18 mouse cellular contexts compared by ENCODE assay signal in the genomic region with DNA sequence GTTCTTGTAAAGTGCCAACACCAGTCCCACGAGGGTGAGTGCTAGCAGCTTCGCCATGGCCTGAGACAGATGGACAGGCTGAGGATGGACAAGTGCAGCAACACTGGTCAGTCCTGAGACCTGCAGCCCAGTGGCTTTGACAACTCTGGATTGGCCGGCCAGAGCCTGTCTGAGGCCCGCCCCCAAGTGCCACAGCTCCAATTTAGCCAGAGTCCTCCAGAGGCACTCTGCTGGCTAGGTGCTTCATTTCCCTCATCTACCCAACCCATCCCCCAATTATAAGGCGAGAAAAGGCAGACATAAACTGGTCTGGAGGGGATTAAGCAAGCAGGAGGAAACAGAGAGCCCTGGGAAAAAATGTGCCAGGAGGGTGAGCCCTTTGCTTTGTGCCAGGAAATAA. TPM values are rescaled to one million over a fixed set of nuclear protein-coding genes. Genes with fewer than 3 reads are reported as not detected.
DNase-seq lines count a peak whose midpoint lies in the region; ATAC-seq and TF ChIP-seq lines count a peak whose summit lies in the region.
"Had no signal": no experiment of that assay in that cellular context is flagged by ENCODE, and none has a peak within 500 bp of the region (broad histone marks: within the 10 kb centered on the region; RNA-seq: fewer than 3 reads in every experiment).

A gene (minus strand): TSS at position 254 of the 400 bp plus-strand sequence.

- DNase-seq in forebrain, embryonic 10.5 days (ENCODE audit: extremely low spot score, low spot score), result no peak
- DNase-seq in midbrain, embryonic 11.5 days (ENCODE audit: low spot score, missing footprints), result no peak
- no peak for DNase-seq in midbrain, embryonic 14.5 days
- DNase-seq in limb, embryonic 10.5 days (ENCODE audit: low spot score), result no peak
- DNase-seq in lung, postnatal 0 days (ENCODE audit: low spot score), result peak; percentile 45
- no peak for DNase-seq in cerebellum, postnatal 25 days
- DNase-seq: cerebellum, postnatal 10 days; gastrocnemius, postnatal 10 days; heart, postnatal 14 days; kidney, adult 2 months; right cerebral cortex, postnatal 25 days; thymus, postnatal 36 days had no signal

- peaks cover 7% of the 10 kb centered on the region for H3K9me3 ChIP-seq in forebrain, embryonic 10.5 days
- H3K9me3 ChIP-seq in forebrain, embryonic 15.5 days, result no peaks in the 10 kb centered on the region
- H3K9me3 ChIP-seq in midbrain, embryonic 11.5 days (ENCODE audit: control insufficient read depth, low read length), result no peaks in the 10 kb centered on the region
- no peaks in the 10 kb centered on the region for H3K9me3 ChIP-seq in midbrain, embryonic 14.5 days (ENCODE audit: control insufficient read depth, low read length)
- H3K9me3 ChIP-seq in limb, embryonic 10.5 days (replicated peaks), result 0 out of 2 replicates have a peak, but pooled peaks cover 2% of the 10 kb centered on the region
- H3K9me3 ChIP-seq in lung, postnatal 0 days (ENCODE audit: low read length), result no peaks in the 10 kb centered on the region
- H3K9me3 ChIP-seq in intestine, embryonic 16.5 days (ENCODE audit: control insufficient read depth, low read length), result no peaks in the 10 kb centered on the region
- H3K9me3 ChIP-seq: heart, embryonic 10.5 days had no signal

- WGBS in forebrain, embryonic 10.5 days, result 39% methylated on average over 5 of the region's 5 CpGs
- 41% methylated on average over 5 of the region's 5 CpGs for whole genome bisulfite sequencing in forebrain, embryonic 15.5 days
- WGBS in midbrain, embryonic 11.5 days, result 33% methylated on average over 5 of the region's 5 CpGs
- 40% methylated on average over 5 of the region's 5 CpGs for WGBS in midbrain, embryonic 14.5 days
- 36% methylated on average over 5 of the region's 5 CpGs for WGBS in limb, embryonic 10.5 days
- 35% methylated on average over 5 of the region's 5 CpGs for WGBS in lung, postnatal 0 days
- 45% methylated on average over 5 of the region's 5 CpGs for WGBS in intestine, embryonic 16.5 days

- H3K9ac ChIP-seq in forebrain, embryonic 15.5 days (replicated peaks), result no peak within 1 kb of the TSS
- H3K9ac ChIP-seq in midbrain, embryonic 11.5 days (ENCODE audit: low read length), result no peak within 1 kb of the TSS
- H3K9ac ChIP-seq in midbrain, embryonic 14.5 days (replicated peaks; ENCODE audit: low read length), result no peak within 1 kb of the TSS
- H3K9ac ChIP-seq in lung, postnatal 0 days (replicated peaks; ENCODE audit: low read depth), result no peak within 1 kb of the TSS
- no peak within 1 kb of the TSS for H3K9ac ChIP-seq in intestine, embryonic 16.5 days (ENCODE audit: low read depth, low read length)

- no peak for TF ChIP-seq EP300 in lung, postnatal 0 days (IDR thresholded peaks at IDR 0.05)

- TF ChIP-seq CTCF in lung, postnatal 0 days (IDR thresholded peaks at IDR 0.05), result no peak

- H3K4me2 ChIP-seq in forebrain, embryonic 15.5 days (replicated peaks), result no peak within 1 kb of the TSS
- no peak within 1 kb of the TSS for H3K4me2 ChIP-seq in midbrain, embryonic 11.5 days
- no peak within 1 kb of the TSS for H3K4me2 ChIP-seq in midbrain, embryonic 14.5 days (ENCODE audit: low read length)
- 0 out of 2 replicates have a peak within 1 kb of the TSS, but pooled peaks have one; percentile 5 for H3K4me2 ChIP-seq in lung, postnatal 0 days (replicated peaks; ENCODE audit: low read depth, low read length)
- H3K4me2 ChIP-seq in intestine, embryonic 16.5 days (ENCODE audit: low read depth, low read length), result no peak within 1 kb of the TSS

- no peak for ATAC-seq in forebrain, embryonic 15.5 days (replicated peaks)
- 0 out of 2 replicates have a peak, but pooled peaks have one; percentile 27 for ATAC-seq in midbrain, embryonic 11.5 days (ENCODE audit: low FRiP score)
- ATAC-seq in midbrain, embryonic 14.5 days (ENCODE audit: low FRiP score, low TSS enrichment), result no peak; the same call in 1 of the 2 replicates
- peak; percentile 37; the same call in 1 of the 2 replicates for ATAC-seq in lung, postnatal 0 days
- no peak for ATAC-seq in intestine, embryonic 16.5 days
- ATAC-seq: hindbrain, embryonic 16.5 days had no signal

- H3K27me3 ChIP-seq in forebrain, embryonic 10.5 days (ENCODE audit: poor library complexity, severe bottlenecking), result no peaks in the 10 kb centered on the region
- H3K27me3 ChIP-seq in forebrain, embryonic 15.5 days, result no peaks in the 10 kb centered on the region
- no peaks in the 10 kb centered on the region for H3K27me3 ChIP-seq in midbrain, embryonic 11.5 days (ENCODE audit: control insufficient read depth, insufficient read depth, low read length)
- H3K27me3 ChIP-seq in midbrain, embryonic 14.5 days (ENCODE audit: control insufficient read depth, insufficient read depth, low read length), result no peaks in the 10 kb centered on the region
- peaks cover 3% of the 10 kb centered on the region; the same call in 1 of the 2 replicates for H3K27me3 ChIP-seq in limb, embryonic 10.5 days (ENCODE audit: low read depth, poor library complexity, severe bottlenecking)
- H3K27me3 ChIP-seq in lung, postnatal 0 days (replicated peaks; ENCODE audit: insufficient read depth, low read length), result no peaks in the 10 kb centered on the region
- no peaks in the 10 kb centered on the region for H3K27me3 ChIP-seq in intestine, embryonic 16.5 days (replicated peaks; ENCODE audit: control insufficient read depth, insufficient read depth, low read length)

- H3K4me3 ChIP-seq in forebrain, embryonic 10.5 days, result no peak within 1 kb of the TSS
- H3K4me3 ChIP-seq in forebrain, embryonic 15.5 days, result no peak within 1 kb of the TSS
- H3K4me3 ChIP-seq in midbrain, embryonic 11.5 days (ENCODE audit: low read depth, low read length), result no peak within 1 kb of the TSS
- no peak within 1 kb of the TSS for H3K4me3 ChIP-seq in midbrain, embryonic 14.5 days (replicated peaks; ENCODE audit: low read depth, low read length)
- no peak within 1 kb of the TSS for H3K4me3 ChIP-seq in limb, embryonic 10.5 days
- no peak within 1 kb of the TSS for H3K4me3 ChIP-seq in lung, postnatal 0 days (ENCODE audit: low read depth, low read length)
- H3K4me3 ChIP-seq in intestine, embryonic 16.5 days (ENCODE audit: low read length), result no peak within 1 kb of the TSS
- H3K4me3 ChIP-seq: heart, embryonic 10.5 days had no signal

- peak within 1 kb of the TSS; percentile 48 for H3K27ac ChIP-seq in forebrain, embryonic 10.5 days
- H3K27ac ChIP-seq in forebrain, embryonic 15.5 days (replicated peaks), result no peak within 1 kb of the TSS
- no peak within 1 kb of the TSS for H3K27ac ChIP-seq in midbrain, embryonic 11.5 days (ENCODE audit: low read depth, low read length)
- no peak within 1 kb of the TSS for H3K27ac ChIP-seq in midbrain, embryonic 14.5 days (replicated peaks; ENCODE audit: low read depth, low read length)
- peak within 1 kb of the TSS; percentile 61; the same call in 1 of the 2 replicates for H3K27ac ChIP-seq in limb, embryonic 10.5 days
- H3K27ac ChIP-seq in lung, postnatal 0 days (ENCODE audit: low read length), result no peak within 1 kb of the TSS
- H3K27ac ChIP-seq in intestine, embryonic 16.5 days (ENCODE audit: low read length), result no peak within 1 kb of the TSS
- H3K27ac ChIP-seq: heart, embryonic 10.5 days had no signal

- H3K36me3 ChIP-seq in forebrain, embryonic 10.5 days (replicated peaks), result no peaks in the 10 kb centered on the region
- no peaks in the 10 kb centered on the region for H3K36me3 ChIP-seq in forebrain, embryonic 15.5 days
- H3K36me3 ChIP-seq in midbrain, embryonic 11.5 days (ENCODE audit: control insufficient read depth, insufficient read depth, low read length), result no peaks in the 10 kb centered on the region
- no peaks in the 10 kb centered on the region for H3K36me3 ChIP-seq in midbrain, embryonic 14.5 days (ENCODE audit: control insufficient read depth, insufficient read depth, low read length)
- no peaks in the 10 kb centered on the region for H3K36me3 ChIP-seq in limb, embryonic 10.5 days
- H3K36me3 ChIP-seq in lung, postnatal 0 days (ENCODE audit: insufficient read depth, low read length), result no peaks in the 10 kb centered on the region
- no peaks in the 10 kb centered on the region for H3K36me3 ChIP-seq in intestine, embryonic 16.5 days (ENCODE audit: control insufficient read depth, insufficient read depth, low read length)
- H3K36me3 ChIP-seq: heart, embryonic 10.5 days had no signal

- peaks cover 11% of the 10 kb centered on the region for H3K4me1 ChIP-seq in forebrain, embryonic 10.5 days
- H3K4me1 ChIP-seq in forebrain, embryonic 15.5 days, result no peaks in the 10 kb centered on the region
- H3K4me1 ChIP-seq in midbrain, embryonic 11.5 days (ENCODE audit: control insufficient read depth, insufficient read depth, low read length), result no peaks in the 10 kb centered on the region; the same call in 1 of the 2 replicates
- no peaks in the 10 kb centered on the region for H3K4me1 ChIP-seq in midbrain, embryonic 14.5 days (ENCODE audit: control insufficient read depth, insufficient read depth, low read length)
- H3K4me1 ChIP-seq in limb, embryonic 10.5 days, result peaks cover 10% of the 10 kb centered on the region
- H3K4me1 ChIP-seq in lung, postnatal 0 days (ENCODE audit: insufficient read depth, low read depth, low read length), result peaks cover 6% of the 10 kb centered on the region; the same call in 1 of the 2 replicates
- no peaks in the 10 kb centered on the region for H3K4me1 ChIP-seq in intestine, embryonic 16.5 days (ENCODE audit: control insufficient read depth, insufficient read depth, low read length)

RNA-seq across cellular contexts. Expression of the gene that starts here (rescaled TPM):
- 0.21 and 0.34 TPM in 2 replicates for polyA plus RNA-seq in forebrain, embryonic 10.5 days (2016; fragmentation: Nextera tagmentation; extraction: Ambion mirVana)
- 0.55 and 1.1 TPM in 2 replicates for polyA plus RNA-seq in forebrain, embryonic 15.5 days (2015; fragmentation: Nextera tagmentation; extraction: Ambion mirVana)
- 0.08 and 0.18 TPM in 2 replicates for polyA plus RNA-seq in midbrain, embryonic 11.5 days (2014; fragmentation: Nextera tagmentation; extraction: Ambion mirVana)
- not detected in 2 replicates for polyA plus RNA-seq in midbrain, embryonic 14.5 days (2014; fragmentation: Nextera tagmentation; extraction: Ambion mirVana)
- 0.10 TPM in 1 of 2 replicates, not detected in the other for polyA plus RNA-seq in limb, embryonic 10.5 days (2016; fragmentation: Nextera tagmentation; extraction: Ambion mirVana)
- 25.0 and 40.6 TPM in 2 replicates for polyA plus RNA-seq in lung, postnatal 0 days (2015; fragmentation: Nextera tagmentation; extraction: Ambion mirVana)
- not detected in 2 replicates for polyA plus RNA-seq in intestine, embryonic 16.5 days (2015; fragmentation: Nextera tagmentation; extraction: Ambion mirVana)
- polyA plus RNA-seq: limb, embryonic 14.5 days; testis, adult 2 months had no signal

Comparison
In these comparisons a context has a peak if more than half of its experiments do, and no peak if none do; other contexts are left out.
1. RNA of the gene that starts here (polyA plus RNA-seq): 25.0 to 40.6 TPM in lung, postnatal 0 days; 0.55 to 1.1 TPM in forebrain, embryonic 15.5 days, 0.21 to 0.34 TPM in forebrain, embryonic 10.5 days, not detected in intestine, embryonic 16.5 days, 0.10 TPM in limb, embryonic 10.5 days, not detected in midbrain, embryonic 14.5 days and 0.08 to 0.18 TPM in midbrain, embryonic 11.5 days; every median in the first group is over 10 times any median in the second.
2. H3K27ac ChIP-seq: peak in forebrain, embryonic 10.5 days (single experiment) and limb, embryonic 10.5 days (single experiment); none in forebrain, embryonic 15.5 days (single experiment), midbrain, embryonic 11.5 days (single experiment), midbrain, embryonic 14.5 days (single experiment), lung, postnatal 0 days (single experiment) and intestine, embryonic 16.5 days (single experiment).
3. Peak in ATAC-seq in midbrain, embryonic 11.5 days; RNA of the gene not detected or under 1 TPM.